Mouse (Mus musculus): Measurements from ENCODE around the gene Bach1. TPM values are rescaled to one million over a fixed set of nuclear protein-coding genes. Genes with fewer than 3 reads are reported as not detected.
"Not testable (repeated sequence)": the region's sequence is repeated elsewhere in the genome, so short reads cannot be mapped to it uniquely, and the experiment has no call there.

The Bach1 gene
- polyA plus RNA-seq, 1 experiment, result 0.85 TPM

GRCm38 (mm10) chr16:87671336-87671735 lies 27.4 kb upstream of the Bach1 start:
- H3K4me3 ChIP-seq (replicated peaks), result no peak overlapping the region
- H3K9me3 ChIP-seq (ENCODE audit: control insufficient read depth, low read length), result no peaks in the 10 kb centered on the region
- no peaks in the 10 kb centered on the region for H3K27me3 ChIP-seq (ENCODE audit: control insufficient read depth)
- no peak for TF ChIP-seq GATA1 (IDR thresholded peaks at IDR 0.05; ENCODE audit: low read length)
- TF ChIP-seq TAL1 (IDR thresholded peaks at IDR 0.05; ENCODE audit: low read length), result no peak
- no peaks in the 10 kb centered on the region for H3K4me1 ChIP-seq (ENCODE audit: control insufficient read depth)
- H3K36me3 ChIP-seq (ENCODE audit: control insufficient read depth), result no peaks in the 10 kb centered on the region

- Histone ChIP-seq H3K36me3 (ENCODE audit: control insufficient read depth) (no peaks in the 10 kb centered on the region), H3K4me3 (replicated peaks) (no peak overlapping the region), H3K4me1 (ENCODE audit: control insufficient read depth) (no peaks in the 10 kb centered on the region), H3K27me3 (ENCODE audit: control insufficient read depth) (no peaks in the 10 kb centered on the region), H3K9me3 (ENCODE audit: control insufficient read depth, low read length) (no peaks in the 10 kb centered on the region)
- no peak for TF ChIP-seq TAL1 (IDR thresholded peaks at IDR 0.05; ENCODE audit: low read length)
- no peak for TF ChIP-seq GATA1 (IDR thresholded peaks at IDR 0.05; ENCODE audit: low read length)
Observed at GRCm38 (mm10) chr16:87673155-87673554, 25.6 kb upstream of the Bach1 start.

- no peaks in the 10 kb centered on the region for H3K27me3 ChIP-seq (ENCODE audit: control insufficient read depth)
- H3K4me3 ChIP-seq (replicated peaks), result no peak overlapping the region
- no peaks in the 10 kb centered on the region for H3K36me3 ChIP-seq (ENCODE audit: control insufficient read depth)
- TF ChIP-seq GATA1 (IDR thresholded peaks at IDR 0.05; ENCODE audit: low read length), result no peak
- TF ChIP-seq TAL1 (IDR thresholded peaks at IDR 0.05; ENCODE audit: low read length), result no peak
- H3K9me3 ChIP-seq (ENCODE audit: control insufficient read depth, low read length), result no peaks in the 10 kb centered on the region
- peaks cover 3% of the 10 kb centered on the region for H3K4me1 ChIP-seq (ENCODE audit: control insufficient read depth)
Observed at GRCm38 (mm10) chr16:87676182-87676581, 22.6 kb upstream of the Bach1 start.

- no peak for TF ChIP-seq GATA1 (IDR thresholded peaks at IDR 0.05; ENCODE audit: low read length)
- no peak for TF ChIP-seq TAL1 (IDR thresholded peaks at IDR 0.05; ENCODE audit: low read length)
- Histone ChIP-seq H3K4me1 (ENCODE audit: control insufficient read depth) (peaks cover 3% of the 10 kb centered on the region), H3K4me3 (replicated peaks) (no peak overlapping the region), H3K27me3 (ENCODE audit: control insufficient read depth) (no peaks in the 10 kb centered on the region), H3K9me3 (ENCODE audit: control insufficient read depth, low read length) (no peaks in the 10 kb centered on the region), H3K36me3 (ENCODE audit: control insufficient read depth) (no peaks in the 10 kb centered on the region)
Observed at GRCm38 (mm10) chr16:87678667-87679066, 20.1 kb upstream of the Bach1 start.

- no peaks in the 10 kb centered on the region for H3K27me3 ChIP-seq (ENCODE audit: control insufficient read depth)
- H3K36me3 ChIP-seq (ENCODE audit: control insufficient read depth), result no peaks in the 10 kb centered on the region
- H3K4me3 ChIP-seq (replicated peaks), result no peak overlapping the region
- no peaks in the 10 kb centered on the region for H3K9me3 ChIP-seq (ENCODE audit: control insufficient read depth, low read length)
- H3K4me1 ChIP-seq (ENCODE audit: control insufficient read depth), result peaks cover 3% of the 10 kb centered on the region
- TF ChIP-seq TAL1 (IDR thresholded peaks at IDR 0.05; ENCODE audit: low read length) (no peak), GATA1 (IDR thresholded peaks at IDR 0.05; ENCODE audit: low read length) (no peak)
Observed at GRCm38 (mm10) chr16:87680912-87681634, 17.7 kb upstream of the Bach1 start.

- no peaks in the 10 kb centered on the region for H3K27me3 ChIP-seq (ENCODE audit: control insufficient read depth)
- H3K36me3 ChIP-seq (ENCODE audit: control insufficient read depth), result no peaks in the 10 kb centered on the region
- H3K4me1 ChIP-seq (ENCODE audit: control insufficient read depth), result peaks cover 3% of the 10 kb centered on the region
- no peaks in the 10 kb centered on the region for H3K9me3 ChIP-seq (ENCODE audit: control insufficient read depth, low read length)
- no peak for TF ChIP-seq GATA1 (IDR thresholded peaks at IDR 0.05; ENCODE audit: low read length)
- TF ChIP-seq TAL1 (IDR thresholded peaks at IDR 0.05; ENCODE audit: low read length), result no peak
- H3K4me3 ChIP-seq (replicated peaks), result no peak overlapping the region
Observed at GRCm38 (mm10) chr16:87681848-87682247, 16.9 kb upstream of the Bach1 start.

GRCm38 (mm10) chr16:87686458-87686857 lies 12.3 kb upstream of the Bach1 start:
- H3K4me3 ChIP-seq (replicated peaks), result no peak overlapping the region
- no peaks in the 10 kb centered on the region; the same call in 1 of the 2 replicates for H3K27me3 ChIP-seq (ENCODE audit: control insufficient read depth)
- TF ChIP-seq TAL1 (IDR thresholded peaks at IDR 0.05; ENCODE audit: low read length) (no peak), GATA1 (IDR thresholded peaks at IDR 0.05; ENCODE audit: low read length) (no peak)
- 0 out of 2 replicates have a peak, but pooled peaks cover 3% of the 10 kb centered on the region for H3K4me1 ChIP-seq (ENCODE audit: control insufficient read depth)
- no peaks in the 10 kb centered on the region for H3K36me3 ChIP-seq (ENCODE audit: control insufficient read depth)
- H3K9me3 ChIP-seq (ENCODE audit: control insufficient read depth, low read length), result no peaks in the 10 kb centered on the region

- Histone ChIP-seq H3K9me3 (ENCODE audit: control insufficient read depth, low read length) (no peaks in the 10 kb centered on the region), H3K4me1 (ENCODE audit: control insufficient read depth) (0 out of 2 replicates have a peak, but pooled peaks cover 3% of the 10 kb centered on the region)
Observed at GRCm38 (mm10) chr16:87687346-87687745, 11.4 kb upstream of the Bach1 start.

GRCm38 (mm10) chr16:87688328-87688727 lies 10.4 kb upstream of the Bach1 start:
- H3K36me3 ChIP-seq (ENCODE audit: control insufficient read depth); H3K4me1 ChIP-seq (ENCODE audit: control insufficient read depth); H3K9me3 ChIP-seq (ENCODE audit: control insufficient read depth, low read length); H3K27me3 ChIP-seq (ENCODE audit: control insufficient read depth); H3K4me3 ChIP-seq (replicated peaks): not testable (repeated sequence)

More at GRCm38 (mm10) chr16:87687346-87687745, 11.4 kb upstream of the Bach1 start:
- Histone ChIP-seq H3K36me3 (ENCODE audit: control insufficient read depth) (no peaks in the 10 kb centered on the region), H3K27me3 (ENCODE audit: control insufficient read depth) (no peaks in the 10 kb centered on the region; the same call in 1 of the 2 replicates), H3K4me3 (replicated peaks) (no peak overlapping the region)
- TF ChIP-seq GATA1 (IDR thresholded peaks at IDR 0.05; ENCODE audit: low read length) (no peak), TAL1 (IDR thresholded peaks at IDR 0.05; ENCODE audit: low read length) (no peak; the same call in 2 of the 3 replicates)

GRCm38 (mm10) chr16:87688823-87689222 lies 9.9 kb upstream of the Bach1 start:
- not testable (repeated sequence) for H3K9me3 ChIP-seq (ENCODE audit: control insufficient read depth, low read length); H3K4me1 ChIP-seq (ENCODE audit: control insufficient read depth); H3K36me3 ChIP-seq (ENCODE audit: control insufficient read depth); H3K27me3 ChIP-seq (ENCODE audit: control insufficient read depth); H3K4me3 ChIP-seq (replicated peaks)
